Mouse (Mus musculus): ENCODE data around the gene Gpr176.

Gene Gpr176

GRCm38 (mm10) chr2:118228486-118229079 lies 144.6 kb downstream of the Gpr176 start:
- DNase-seq, result no peak

All from cerebellum, adult 9-10 months (tissue).